Mouse (Mus musculus): Measurements from ENCODE around the gene Ilf2.

GRCm38 (mm10) chr3:90428186-90428585 is 47.7 kb upstream of the Ilf2 start:
- TF ChIP-seq POLR2A (IDR thresholded peaks at IDR 0.05; ENCODE audit: borderline replicate concordance, extremely low read depth, insufficient read depth, insufficient read length, poor library complexity, severe bottlenecking) (no peak), CTCF (IDR thresholded peaks at IDR 0.05; ENCODE audit: borderline replicate concordance, extremely low read depth, insufficient read depth, insufficient read length) (no peak)
